Mouse (Mus musculus) thymus, adult 2 months (tissue): Measurements from ENCODE around the gene Fam126a. TPM values are rescaled to one million over a fixed set of nuclear protein-coding genes. Genes with fewer than 3 reads are reported as not detected.

Experiments
- DNase-seq: peaks from one replicate; pipeline ENCODE4 v3.0.0; 2021
- H3K27ac ChIP-seq: fragments of 200-500 bp; 2 replicates; pipeline ENCODE4 v1.5.1; 2012; ENCODE audit warnings: low read length, control low read depth; ENCODE audit not compliant: control insufficient read depth, insufficient read depth
- H3K27me3 ChIP-seq: fragments of 200-500 bp; 2 replicates; pipeline ENCODE4 v1.6.1; 2012; ENCODE audit warnings: mild to moderate bottlenecking, low read length, moderate library complexity, mixed read lengths; ENCODE audit not compliant: control insufficient read depth, insufficient read depth
- H3K36me3 ChIP-seq: fragments of 200-500 bp; 2 replicates; pipeline ENCODE4 v1.6.1; 2012; ENCODE audit warnings: mild to moderate bottlenecking, low read length, moderate library complexity; ENCODE audit not compliant: control insufficient read depth, insufficient read depth
- H3K4me1 ChIP-seq: fragments of 200-500 bp; replicated peaks from 2 replicates; pipeline ENCODE4 v1.6.1; 2012; ENCODE audit warnings: low read length; ENCODE audit not compliant: control insufficient read depth, insufficient read depth
- H3K4me3 ChIP-seq: fragments of 200-500 bp; 2 replicates; pipeline ENCODE4 v1.5.1; 2012; ENCODE audit warnings: mild to moderate bottlenecking, low read length, control low read depth, moderate library complexity; ENCODE audit not compliant: control insufficient read depth, insufficient read depth
- CTCF ChIP-seq: fragments of 200-500 bp; IDR thresholded peaks from 2 replicates; pipeline ENCODE4 v1.5.1; 2012; ENCODE audit warnings: mild to moderate bottlenecking, control low read depth, low read length, moderate library complexity, borderline replicate concordance; ENCODE audit not compliant: control insufficient read depth, poor library complexity, insufficient read depth; ENCODE audit errors: extremely low read depth
- POLR2A ChIP-seq: fragments of 200-500 bp; IDR thresholded peaks from 2 replicates; pipeline ENCODE4 v1.6.1; 2012; ENCODE audit warnings: mild to moderate bottlenecking, low read length, control low read depth, moderate library complexity; ENCODE audit not compliant: control insufficient read depth, poor library complexity, insufficient read depth; ENCODE audit errors: extremely low read depth
- WGBS: fragments of 180-500 bp; shearing (Covaris S2); methylation state at CpG from one replicate; pipeline ENCODE4 v1.1.7; 2018; 5-methylcytosine and 5-hydroxymethylcytosine counted together
- polyA plus RNA-seq: library from polyadenylated mRNA; depleted of rRNA; stranded (reverse); fragments of >200 nt; gene quantifications from 2 replicates; pipeline ENCODE4 v1.2.3, GENCODE M21; 2012

The Fam126a gene
- polyA plus RNA-seq, 1 experiment: 4.8 TPM

- DNase-seq: no peak
- 100% methylated on average over 2 of the region's 2 CpGs for WGBS
- Histone ChIP-seq H3K4me3 (no peak overlapping the region), H3K27ac (no peak overlapping the region), H3K4me1 (peaks cover 7% of the 10 kb centered on the region), H3K27me3 (no peaks in the 10 kb centered on the region), H3K36me3 (no peaks in the 10 kb centered on the region)
- no peak for TF ChIP-seq CTCF
- no peak for TF ChIP-seq POLR2A
Measured at GRCm38 (mm10) chr5:24043367-24043766, 12.9 kb upstream of the Fam126a start.

DNA sequence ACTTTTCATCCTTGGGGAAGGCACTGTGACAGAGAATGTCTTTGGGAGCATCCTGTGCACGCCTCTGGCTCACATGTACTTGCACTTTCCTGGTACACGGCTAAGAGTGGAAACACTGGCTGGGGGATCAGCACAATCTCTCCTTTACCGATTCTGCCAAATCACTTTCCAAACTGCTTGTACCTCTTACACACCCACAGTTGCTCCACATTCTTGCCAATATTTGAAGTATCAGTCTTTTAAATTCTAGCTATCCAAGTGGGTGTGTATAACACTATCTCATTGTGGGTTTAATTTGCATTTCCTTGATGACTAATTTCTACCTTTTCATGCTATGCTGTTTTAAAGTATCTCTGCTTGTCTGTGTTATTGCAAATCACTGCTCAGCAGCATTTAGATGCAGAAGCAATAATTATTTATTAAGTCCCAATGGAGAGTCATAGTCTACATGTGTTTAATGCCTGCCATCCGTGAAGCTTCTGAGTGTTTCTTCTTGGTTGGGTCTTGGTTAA lies 10.9 kb upstream of the Fam126a start:
- 95% methylated on average over 4 of the region's 4 CpGs for WGBS
- Histone ChIP-seq H3K4me1 (peaks cover 7% of the 10 kb centered on the region), H3K36me3 (no peaks in the 10 kb centered on the region), H3K27ac (no peak overlapping the region), H3K4me3 (no peak overlapping the region), H3K27me3 (no peaks in the 10 kb centered on the region)
- TF ChIP-seq CTCF (no peak), POLR2A (no peak)
- no peak for DNase-seq

DNA sequence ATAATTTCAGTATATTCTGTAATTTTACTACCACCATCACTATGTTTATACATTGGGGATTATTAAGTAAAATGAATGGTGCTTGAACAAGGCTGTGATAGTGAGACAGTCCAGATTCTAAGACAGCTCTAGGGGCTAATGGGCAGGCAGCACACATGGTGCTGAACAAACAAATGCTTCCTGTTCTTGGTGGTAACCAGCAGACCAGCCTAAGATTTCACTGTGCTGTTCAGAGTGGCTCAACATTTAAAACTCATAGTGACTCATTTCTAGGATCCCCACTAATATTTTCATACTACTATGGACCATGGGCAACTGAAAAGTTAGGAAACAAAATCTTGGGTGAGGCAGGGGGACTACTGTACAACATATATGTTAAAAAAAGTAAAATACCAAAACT lies 10.1 kb upstream of the Fam126a start:
- H3K27me3 ChIP-seq: no peaks in the 10 kb centered on the region
- H3K27ac ChIP-seq: no peak overlapping the region
- H3K4me1 ChIP-seq: peaks cover 7% of the 10 kb centered on the region
- no peak overlapping the region for H3K4me3 ChIP-seq
- H3K36me3 ChIP-seq: no peaks in the 10 kb centered on the region
- DNase-seq: no peak
- TF ChIP-seq POLR2A (no peak), CTCF (no peak)

DNA sequence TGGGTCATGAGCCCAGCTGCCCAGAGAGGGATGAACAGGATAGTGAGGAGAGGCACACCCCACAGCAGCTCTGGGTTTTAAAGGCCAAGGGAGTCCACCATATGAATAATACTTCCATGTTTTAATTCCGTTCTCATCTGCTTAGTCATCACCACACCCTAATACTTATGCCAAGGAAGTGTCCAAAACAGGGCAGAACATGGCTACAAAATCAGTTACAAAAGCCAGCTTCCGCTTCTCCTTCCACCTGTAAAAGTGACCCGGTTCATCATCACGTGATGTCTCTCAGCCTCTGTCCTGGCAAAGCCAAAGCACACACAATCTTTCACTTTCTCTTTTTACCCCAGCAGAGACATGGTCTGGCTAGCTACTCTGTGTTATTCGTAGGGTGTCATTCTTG lies 8.9 kb upstream of the Fam126a start:
- WGBS: 15% methylated on average over 5 of the region's 5 CpGs
- peaks cover 7% of the 10 kb centered on the region for H3K4me1 ChIP-seq
- no peak for TF ChIP-seq POLR2A
- no peak for TF ChIP-seq CTCF
- H3K27ac ChIP-seq: no peak overlapping the region
- no peak overlapping the region for H3K4me3 ChIP-seq
- H3K27me3 ChIP-seq: no peaks in the 10 kb centered on the region
- DNase-seq: no peak
- H3K36me3 ChIP-seq: no peaks in the 10 kb centered on the region

DNA sequence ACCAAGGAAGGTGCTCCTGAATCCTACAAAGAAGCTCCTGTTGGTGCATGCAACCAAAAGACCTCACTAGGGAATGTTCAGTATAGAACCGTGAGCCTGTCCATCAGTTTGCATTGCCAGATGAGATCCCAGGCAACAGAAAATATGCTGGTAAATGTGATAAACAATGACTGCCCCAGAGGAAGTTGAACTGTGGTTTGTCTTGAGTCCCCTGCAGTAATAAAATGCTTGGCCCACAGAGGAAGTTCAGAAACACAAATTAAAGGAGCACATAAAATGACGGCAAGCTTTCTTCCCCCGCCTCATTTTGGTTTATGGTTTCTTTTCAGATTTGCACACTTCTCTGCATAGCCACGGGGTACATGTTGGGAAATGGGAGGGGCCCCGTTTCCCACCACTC lies 8.3 kb upstream of the Fam126a start:
- Histone ChIP-seq H3K27me3 (no peaks in the 10 kb centered on the region), H3K4me3 (no peak overlapping the region), H3K4me1 (peaks cover 7% of the 10 kb centered on the region), H3K36me3 (no peaks in the 10 kb centered on the region), H3K27ac (no peak overlapping the region)
- TF ChIP-seq POLR2A (no peak), CTCF (no peak)
- DNase-seq: no peak
- WGBS: 10% methylated on average over 5 of the region's 5 CpGs

GRCm38 (mm10) chr5:24038190-24038589 lies 7.7 kb upstream of the Fam126a start:
- 68% methylated on average over 2 of the region's 2 CpGs for WGBS
- no peak for DNase-seq
- Histone ChIP-seq H3K4me3 (no peak overlapping the region), H3K27me3 (no peaks in the 10 kb centered on the region), H3K36me3 (no peaks in the 10 kb centered on the region), H3K4me1 (peaks cover 7% of the 10 kb centered on the region), H3K27ac (no peak overlapping the region)
- TF ChIP-seq CTCF: no peak
- TF ChIP-seq POLR2A: no peak

GRCm38 (mm10) chr5:24036731-24037130 lies 6.2 kb upstream of the Fam126a start:
- TF ChIP-seq POLR2A: no peak
- TF ChIP-seq CTCF: no peak
- Histone ChIP-seq H3K27ac (no peak overlapping the region), H3K4me1 (peaks cover 7% of the 10 kb centered on the region), H3K4me3 (no peak overlapping the region), H3K36me3 (no peaks in the 10 kb centered on the region), H3K27me3 (no peaks in the 10 kb centered on the region)
- DNase-seq: no peak
- 96% methylated on average over 6 of the region's 6 CpGs for WGBS
